Mouse (Mus musculus): ENCODE results near the gene Ctsa. TPM values are rescaled to one million over a fixed set of nuclear protein-coding genes. Genes with fewer than 3 reads are reported as not detected.
"Not testable (repeated sequence)": the region's sequence is repeated elsewhere in the genome, so short reads cannot be mapped to it uniquely, and the experiment has no call there.

The Ctsa gene
- total RNA-seq, 2 experiments from 2014 or later, result 33.5 to 36.1 TPM

DNA sequence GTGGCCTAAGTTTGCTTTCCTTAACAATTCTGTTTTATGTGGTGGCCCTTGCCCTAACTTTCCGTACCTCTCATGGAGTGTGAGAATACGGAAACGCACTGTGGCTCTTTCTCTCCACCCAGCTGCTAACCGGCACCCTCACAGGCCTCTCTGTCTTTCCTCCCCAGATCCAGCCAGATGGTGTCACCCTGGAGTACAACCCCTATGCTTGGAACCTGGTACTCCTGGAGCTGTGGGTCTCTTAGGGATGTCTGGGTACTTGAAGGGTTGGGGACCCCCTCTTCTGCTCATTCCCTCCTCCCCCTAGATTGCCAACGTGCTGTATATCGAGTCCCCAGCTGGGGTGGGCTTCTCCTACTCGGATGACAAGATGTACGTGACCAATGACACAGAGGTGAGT, 1.9 kb downstream of the Ctsa start:
- no peak for ATAC-seq (replicated peaks; ENCODE audit: low FRiP score, poor library complexity, severe bottlenecking)

DNA sequence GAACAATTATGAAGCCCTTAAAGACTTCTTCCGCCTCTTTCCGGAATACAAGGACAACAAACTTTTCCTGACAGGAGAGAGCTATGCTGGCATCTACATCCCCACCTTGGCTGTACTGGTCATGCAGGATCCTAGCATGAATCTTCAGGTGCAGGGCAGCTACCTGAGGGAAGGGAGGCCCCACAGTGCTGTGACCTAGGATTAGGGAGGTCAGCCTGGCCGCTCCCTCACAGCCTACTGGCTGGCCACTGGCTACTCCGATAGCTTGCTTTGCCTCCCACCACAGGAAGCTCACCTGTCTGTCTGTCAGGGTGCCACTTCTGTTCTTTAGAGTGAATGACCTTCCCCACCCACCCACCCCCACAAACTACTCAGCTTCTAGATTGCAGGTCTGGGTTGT, 2.5 kb downstream of the Ctsa start:
- no peak for ATAC-seq (replicated peaks; ENCODE audit: low FRiP score, poor library complexity, severe bottlenecking)

- ATAC-seq (replicated peaks; ENCODE audit: low FRiP score, poor library complexity, severe bottlenecking), result no peak
These were observed 13.1 kb downstream of the Ctsa start for GRCm38 (mm10) chr2:164845782-164846181.

DNA sequence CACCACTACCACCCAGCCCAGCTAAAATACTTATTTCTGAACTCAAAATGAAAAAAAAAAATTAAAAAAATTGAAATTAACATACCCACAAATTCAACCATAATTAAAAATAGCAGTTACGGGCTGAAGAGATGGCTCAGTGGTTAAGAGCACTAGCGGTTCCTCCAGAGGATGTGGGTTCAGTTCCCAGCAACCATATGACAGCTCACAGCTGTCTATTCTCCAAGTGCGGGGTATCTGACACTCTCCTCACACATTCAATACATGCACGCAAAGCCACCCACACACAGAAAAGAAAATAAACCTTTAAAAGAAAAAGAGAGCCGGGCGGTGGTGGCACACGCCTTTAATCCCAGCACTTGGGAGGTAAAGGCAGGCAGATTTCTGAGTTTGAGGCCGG, 17.4 kb downstream of the Ctsa start:
- ATAC-seq (replicated peaks; ENCODE audit: low FRiP score, poor library complexity, severe bottlenecking), result no peak

- not testable (repeated sequence) for ATAC-seq (replicated peaks; ENCODE audit: low FRiP score, poor library complexity, severe bottlenecking)
These were observed 22.9 kb downstream of the Ctsa start for GRCm38 (mm10) chr2:164855572-164855971.

GRCm38 (mm10) chr2:164856309-164857100, 23.8 kb downstream of the Ctsa start:
- no peak for ATAC-seq (replicated peaks; ENCODE audit: low FRiP score, poor library complexity, severe bottlenecking)

DNA sequence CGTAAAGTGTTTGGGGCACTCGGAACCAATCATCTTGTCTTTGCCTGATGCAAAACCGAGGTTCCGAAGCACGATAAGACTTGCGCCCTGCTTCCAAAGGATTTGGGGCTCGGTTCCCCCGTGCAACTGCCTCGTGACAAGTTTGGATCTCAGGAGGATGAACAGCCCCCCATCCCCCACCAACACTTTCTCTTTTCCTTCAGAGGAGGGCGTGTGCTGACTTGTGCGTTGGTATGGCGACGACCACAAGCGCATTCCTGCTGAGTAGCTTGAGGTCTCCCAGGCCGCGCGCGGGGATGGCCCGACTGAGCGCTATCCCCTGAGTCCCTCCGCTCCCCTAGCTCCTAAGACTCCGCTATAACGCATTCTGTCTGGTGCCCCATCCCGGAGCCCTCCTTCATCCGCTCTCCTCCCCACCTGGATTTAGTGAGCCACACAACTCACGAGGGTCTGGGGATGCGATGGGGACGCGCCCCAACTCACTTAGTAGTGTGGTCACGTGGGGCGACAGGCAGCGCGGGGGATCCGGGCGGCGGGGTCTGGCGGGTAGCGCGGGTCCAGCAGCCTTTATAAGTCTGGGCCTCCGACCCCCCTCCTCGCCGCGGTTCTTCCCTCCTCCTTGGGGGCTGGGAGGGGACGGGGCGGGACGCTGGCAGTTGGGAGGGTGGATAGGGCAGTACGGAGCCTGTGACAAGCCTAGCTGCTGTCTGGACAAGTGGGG, 24.6 kb downstream of the Ctsa start, which contains the start of gene Pltp:
Pltp (minus strand) TSS at position 611 of the 721 bp plus-strand sequence.
- no peak for ATAC-seq (replicated peaks; ENCODE audit: low FRiP score, poor library complexity, severe bottlenecking)

DNA sequence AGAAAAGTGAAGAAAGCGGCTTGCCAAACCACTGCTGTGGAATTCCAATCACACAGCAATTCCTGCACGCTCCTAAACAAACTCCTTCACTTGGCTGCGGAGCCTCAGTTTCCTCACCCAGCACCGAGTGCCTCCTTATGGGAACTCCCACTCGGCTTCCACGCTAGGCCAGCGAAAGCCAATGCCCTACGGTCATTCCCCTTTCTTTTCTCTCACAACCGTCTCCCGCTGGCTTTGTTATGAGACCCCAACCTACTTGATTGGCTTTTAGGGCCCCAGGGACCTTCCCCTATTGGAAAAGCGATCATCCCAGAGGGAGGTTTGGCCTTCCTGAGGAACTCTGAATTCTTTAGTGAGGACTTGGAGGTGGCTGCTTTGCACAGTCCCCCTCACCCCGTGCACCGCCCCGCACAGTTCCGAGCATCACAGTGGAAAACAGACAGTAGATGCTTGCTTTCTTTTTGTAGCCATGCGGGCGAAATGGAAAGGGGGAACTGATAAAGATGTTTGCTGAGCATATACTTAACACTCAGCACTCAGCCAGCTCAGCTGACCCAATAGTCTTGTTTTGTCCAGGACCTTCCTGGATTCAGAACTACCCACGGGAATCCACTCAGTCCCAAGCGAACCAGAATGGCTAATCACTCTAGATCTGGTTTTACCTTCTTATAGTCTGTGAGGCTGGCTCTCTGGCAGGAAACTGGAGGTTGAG, 25.3 kb downstream of the Ctsa start:
- no peak for ATAC-seq (replicated peaks; ENCODE audit: low FRiP score, poor library complexity, severe bottlenecking)

GRCm38 (mm10) chr2:164859155-164859554, 26.5 kb downstream of the Ctsa start:
- ATAC-seq (replicated peaks; ENCODE audit: low FRiP score, poor library complexity, severe bottlenecking), result no peak

GRCm38 (mm10) chr2:164859640-164860432, 27.2 kb downstream of the Ctsa start:
- no peak for ATAC-seq (replicated peaks; ENCODE audit: low FRiP score, poor library complexity, severe bottlenecking)

DNA sequence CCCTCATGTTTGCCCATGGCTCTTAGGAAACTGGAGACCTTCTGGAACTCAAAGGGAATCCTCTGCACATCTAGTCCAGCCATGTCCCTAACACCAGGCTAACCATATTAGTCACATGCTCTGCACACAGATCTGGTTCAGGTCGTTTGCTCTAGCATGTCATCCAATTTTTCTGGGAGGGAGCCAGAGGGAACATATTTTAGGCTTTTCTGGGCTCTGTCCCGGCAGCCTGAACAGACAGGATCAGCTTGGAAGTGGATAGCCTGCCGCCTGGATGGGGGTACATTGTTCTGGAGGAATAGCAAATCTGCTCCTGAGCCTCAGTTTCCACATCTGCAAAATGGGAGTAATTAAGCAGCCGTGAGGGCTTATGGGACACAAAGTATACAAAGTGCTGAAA, 28.4 kb downstream of the Ctsa start:
- ATAC-seq (replicated peaks; ENCODE audit: low FRiP score, poor library complexity, severe bottlenecking), result no peak

- no peak for ATAC-seq (replicated peaks; ENCODE audit: low FRiP score, poor library complexity, severe bottlenecking)
These were observed 29.6 kb downstream of the Ctsa start for GRCm38 (mm10) chr2:164862179-164862861.

DNA sequence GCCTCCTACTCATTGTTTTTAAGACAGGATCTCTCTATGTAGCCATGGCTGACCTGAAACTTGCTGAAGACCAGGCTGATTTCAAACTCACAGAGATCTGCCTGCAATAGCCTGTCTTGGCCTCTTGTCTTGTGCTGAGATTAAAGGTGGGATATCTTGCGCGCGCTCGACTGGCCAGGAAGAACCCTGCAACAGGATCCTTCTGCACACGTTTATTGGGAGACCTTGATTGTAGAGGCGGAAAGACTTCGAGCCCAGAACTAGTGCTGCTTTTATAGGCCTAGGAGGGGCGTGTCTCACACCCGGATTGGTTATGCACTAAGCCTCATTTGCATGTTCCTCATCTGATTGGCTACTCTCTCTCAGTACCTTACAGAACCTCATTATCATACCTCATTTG, 30.7 kb downstream of the Ctsa start:
- not testable (repeated sequence) for ATAC-seq (replicated peaks; ENCODE audit: low FRiP score, poor library complexity, severe bottlenecking)

- no peak for ATAC-seq (replicated peaks; ENCODE audit: low FRiP score, poor library complexity, severe bottlenecking)
These were observed 31.9 kb downstream of the Ctsa start for GRCm38 (mm10) chr2:164864593-164864992.

DNA sequence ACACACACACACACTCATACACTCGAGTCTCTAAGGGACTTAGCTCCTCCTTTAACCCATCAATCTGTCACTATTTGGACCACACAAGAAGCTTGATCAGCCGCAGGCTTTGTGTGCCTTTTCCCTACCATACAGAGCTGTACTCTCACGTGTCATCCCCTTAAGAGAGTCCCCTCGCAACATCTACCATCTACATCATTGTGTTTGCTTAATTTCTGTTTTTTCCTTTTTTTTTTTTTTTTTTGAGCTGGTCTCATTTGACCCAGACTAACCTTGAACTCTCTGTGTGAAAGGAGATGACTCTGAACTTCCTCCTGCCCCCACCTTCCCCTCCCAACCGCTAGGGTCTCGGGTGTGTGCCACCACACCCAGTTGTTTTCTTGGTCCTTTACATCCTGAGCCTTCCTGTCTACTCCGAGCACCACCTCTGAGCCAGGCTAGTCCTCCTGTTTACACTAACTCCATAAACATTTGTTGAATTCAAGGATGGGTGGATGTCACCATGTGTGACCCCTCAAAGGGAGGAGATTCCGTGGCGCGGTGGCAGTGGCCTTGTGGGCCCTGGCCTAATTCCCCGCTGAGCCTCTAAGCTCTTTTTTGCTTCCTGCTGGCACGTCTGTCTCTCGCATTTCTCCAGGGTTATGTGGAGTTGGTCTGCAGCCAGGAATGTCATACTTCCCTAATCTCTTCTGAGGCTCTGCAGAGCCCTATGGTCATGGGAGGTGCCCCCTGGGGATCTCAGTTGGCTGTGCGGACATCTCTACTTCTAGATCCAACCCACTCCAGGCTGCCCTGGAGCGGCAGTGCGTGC, 34.3 kb downstream of the Ctsa start:
- 0 out of 2 replicates have a peak, but pooled peaks have one; percentile 8 for ATAC-seq (replicated peaks; ENCODE audit: low FRiP score, poor library complexity, severe bottlenecking)

GRCm38 (mm10) chr2:164867566-164867965, 34.9 kb downstream of the Ctsa start:
- ATAC-seq (replicated peaks; ENCODE audit: low FRiP score, poor library complexity, severe bottlenecking), result peak; percentile 69

GRCm38 (mm10) chr2:164868491-164868890, 35.8 kb downstream of the Ctsa start:
- ATAC-seq (replicated peaks; ENCODE audit: low FRiP score, poor library complexity, severe bottlenecking), result no peak

- no peak for ATAC-seq (replicated peaks; ENCODE audit: low FRiP score, poor library complexity, severe bottlenecking)
These were observed 39.1 kb downstream of the Ctsa start for GRCm38 (mm10) chr2:164871602-164872303.
